Mouse (Mus musculus) embryonic facial prominence, embryonic 15.5 days (tissue): ENCODE results near the gene Xxylt1. TPM values are rescaled to one million over a fixed set of nuclear protein-coding genes. Genes with fewer than 3 reads are reported as not detected.
A peak's percentile ranks its signal among the peaks of the same experiment; 100 is the strongest.

Experiments used
- ATAC-seq: fragments of 200-750 bp; cut with Nextera tagmentation; 2 replicates; pipeline ENCODE4 v1.8.0; 2017; ENCODE audit warnings: low read depth, moderate TSS enrichment; ENCODE audit not compliant: insufficient number of reproducible peaks, low FRiP score, low TSS enrichment
- H3K27ac ChIP-seq: fragments of 300-500 bp; sonication (generic); replicated peaks from 2 replicates; pipeline ENCODE4 v1.5.1; 2015; ENCODE audit warnings: mild to moderate bottlenecking, inconsistent platforms
- H3K27me3 ChIP-seq: fragments of 300-500 bp; sonication (generic); 2 replicates; pipeline ENCODE4 v1.6.1; 2015; ENCODE audit warnings: inconsistent platforms
- H3K36me3 ChIP-seq: fragments of 300-500 bp; sonication (generic); 2 replicates; pipeline ENCODE4 v1.6.1; 2015; ENCODE audit warnings: mild to moderate bottlenecking, inconsistent platforms
- H3K4me1 ChIP-seq: fragments of 300-500 bp; sonication (generic); 2 replicates; pipeline ENCODE4 v1.6.1; 2015; ENCODE audit warnings: inconsistent platforms
- H3K4me2 ChIP-seq: fragments of 300-500 bp; sonication (generic); replicated peaks from 2 replicates; pipeline ENCODE4 v1.6.1; 2015; ENCODE audit warnings: mild to moderate bottlenecking, inconsistent platforms
- H3K4me3 ChIP-seq: fragments of 300-500 bp; sonication (generic); replicated peaks from 2 replicates; pipeline ENCODE4 v1.5.1; 2015; ENCODE audit warnings: mild to moderate bottlenecking, inconsistent platforms
- H3K9ac ChIP-seq: fragments of 300-500 bp; sonication (generic); 2 replicates; pipeline ENCODE4 v1.6.1; 2015; ENCODE audit warnings: inconsistent platforms
- H3K9me3 ChIP-seq: fragments of 300-500 bp; sonication (generic); replicated peaks from 2 replicates; pipeline ENCODE4 v1.6.1; 2016; ENCODE audit warnings: inconsistent platforms
- WGBS: fragments of 180-500 bp; shearing (Covaris S2); methylation state at CpG from one replicate; pipeline ENCODE4 v1.1.7; 2015; 5-methylcytosine and 5-hydroxymethylcytosine counted together
- polyA plus RNA-seq: library from polyadenylated mRNA; unstranded; fragments of >200 nt; fragmentation: Nextera tagmentation; extraction: Ambion mirVana; gene quantifications from 2 replicates; pipeline ENCODE4 v1.2.1, GENCODE M21; 2015

Gene Xxylt1
- polyA plus RNA-seq, 1 experiment from 2014 or later: 18.3 TPM

DNA sequence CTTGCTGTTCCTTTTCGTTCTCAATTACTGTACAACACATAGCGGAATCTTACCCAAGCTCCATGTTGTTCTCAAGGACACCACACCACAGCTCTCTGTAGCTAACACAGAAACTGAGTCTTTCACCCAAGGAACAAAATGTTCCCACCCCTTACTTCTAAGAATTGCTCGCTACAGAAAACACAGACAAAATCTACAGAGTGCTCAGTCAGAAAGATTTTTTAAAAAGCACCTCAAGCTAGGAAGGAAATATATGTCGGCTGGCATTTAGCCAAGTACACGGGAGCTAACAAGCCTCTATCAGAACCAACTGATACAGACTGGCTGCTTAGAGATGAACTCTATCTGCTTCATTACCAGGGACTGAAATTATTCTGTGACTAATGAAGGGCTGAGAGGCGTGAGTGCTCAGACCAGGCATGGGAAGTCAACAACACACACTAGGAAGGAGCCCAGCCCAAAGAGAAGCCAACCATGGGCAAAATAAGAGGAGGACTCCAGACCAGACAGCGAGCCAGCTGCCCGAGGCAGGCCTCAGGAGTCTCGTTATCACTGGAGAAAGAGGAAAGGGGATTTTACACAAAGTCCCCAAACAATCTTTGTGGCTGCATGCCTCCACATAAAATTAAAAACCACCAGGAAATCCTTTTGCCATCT lies 41.3 kb downstream of the Xxylt1 start:
- Histone ChIP-seq H3K9ac (no peak overlapping the region), H3K27ac (0 out of 2 replicates have a peak overlapping the region, but pooled peaks have one; percentile 0)
- 47% methylated on average over 9 of the region's 9 CpGs for WGBS

DNA sequence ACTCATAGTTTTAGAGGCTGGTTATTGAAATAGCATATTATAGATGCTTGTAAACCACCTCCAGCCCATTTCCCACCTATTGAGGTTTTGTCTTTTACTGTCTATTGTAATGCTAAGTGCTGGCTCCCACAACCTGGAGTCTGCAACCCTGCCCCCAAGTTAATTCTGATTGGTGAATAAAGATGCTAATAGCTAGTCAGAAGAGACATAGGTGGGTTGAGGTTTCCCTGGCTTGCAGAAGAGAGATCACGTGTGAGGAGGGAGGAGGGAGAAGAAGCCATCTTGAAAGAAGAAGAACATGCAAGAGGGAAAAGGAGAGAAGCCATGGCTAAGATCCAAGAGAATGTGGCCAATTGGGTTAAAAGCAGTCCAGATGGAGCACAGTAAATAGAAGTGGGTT lies 43.8 kb downstream of the Xxylt1 start:
- WGBS: 92% methylated on average over 1 of the region's 1 CpGs
- Histone ChIP-seq H3K4me3 (no peak overlapping the region), H3K4me1 (peaks cover 32% of the 10 kb centered on the region), H3K9me3 (no peaks in the 10 kb centered on the region), H3K4me2 (no peak overlapping the region), H3K36me3 (no peaks in the 10 kb centered on the region), H3K27ac (no peak overlapping the region), H3K9ac (no peak overlapping the region), H3K27me3 (no peaks in the 10 kb centered on the region)
- ATAC-seq: no peak

More for the DNA sequence above, 41.3 kb downstream of the Xxylt1 start:
- ATAC-seq: no peak
- no peaks in the 10 kb centered on the region for H3K27me3 ChIP-seq
- H3K4me3 ChIP-seq: no peak overlapping the region
- peaks cover 24% of the 10 kb centered on the region for H3K4me1 ChIP-seq
- H3K36me3 ChIP-seq: no peaks in the 10 kb centered on the region
- no peaks in the 10 kb centered on the region for H3K9me3 ChIP-seq
- H3K4me2 ChIP-seq: no peak overlapping the region

DNA sequence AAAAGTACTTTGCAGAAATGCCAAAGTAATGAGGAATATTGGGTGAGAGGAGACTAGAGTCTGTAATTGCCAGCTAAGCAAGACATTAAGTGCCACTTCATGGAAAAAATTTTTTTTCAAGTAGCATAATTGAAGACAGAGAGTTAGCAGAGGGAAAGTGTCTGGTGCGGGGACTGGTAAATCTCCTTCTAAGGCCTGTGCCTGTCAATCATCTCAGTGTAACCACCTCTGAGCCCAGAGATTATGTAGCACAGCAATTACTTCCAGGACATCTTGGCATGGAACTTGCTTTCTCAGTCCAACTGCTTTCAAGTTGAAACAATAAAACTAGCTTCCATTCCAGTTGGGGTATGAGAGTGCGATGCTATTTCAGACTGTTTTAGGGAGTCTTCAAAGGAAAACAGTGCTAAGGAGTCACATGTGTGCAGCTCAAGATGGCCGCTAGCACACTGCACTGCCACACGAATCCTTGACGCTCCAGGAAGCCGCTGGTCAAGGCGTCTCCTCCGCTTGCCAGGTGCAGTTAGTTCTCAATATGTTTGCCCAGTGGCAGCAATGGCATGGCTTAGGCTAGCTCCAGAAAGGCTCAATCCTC lies 45.5 kb downstream of the Xxylt1 start:
- no peak overlapping the region for H3K9ac ChIP-seq
- peaks cover 32% of the 10 kb centered on the region for H3K4me1 ChIP-seq
- H3K4me3 ChIP-seq: no peak overlapping the region
- ATAC-seq: peak; percentile 64; the same call in 1 of the 2 replicates
- WGBS: 46% methylated on average over 8 of the region's 8 CpGs
- H3K27ac ChIP-seq: peak overlapping the region; percentile 81
- H3K36me3 ChIP-seq: no peaks in the 10 kb centered on the region
- H3K9me3 ChIP-seq: no peaks in the 10 kb centered on the region
- H3K4me2 ChIP-seq: no peak overlapping the region
- no peaks in the 10 kb centered on the region for H3K27me3 ChIP-seq

DNA sequence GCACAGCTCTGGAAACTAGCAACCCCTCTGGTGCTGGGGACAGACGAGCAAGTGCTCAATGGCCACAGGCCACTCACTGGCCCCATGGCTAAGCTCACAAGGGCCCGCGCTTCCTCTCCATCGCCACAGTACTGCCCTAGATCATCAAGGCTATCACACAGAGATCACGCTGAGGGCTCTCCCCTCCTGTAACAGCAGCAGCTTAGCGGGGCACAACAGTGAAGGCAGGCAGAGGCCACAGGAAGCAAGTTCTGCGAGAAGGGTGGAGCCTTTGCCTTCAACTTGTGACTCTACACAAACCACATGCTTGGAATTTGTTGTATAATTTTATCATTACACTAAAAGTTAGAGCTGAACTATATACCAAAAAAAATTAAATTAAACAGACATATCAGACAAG lies 46.0 kb downstream of the Xxylt1 start:
- H3K4me1 ChIP-seq: peaks cover 30% of the 10 kb centered on the region
- peak overlapping the region; percentile 79 for H3K27ac ChIP-seq
- H3K36me3 ChIP-seq: no peaks in the 10 kb centered on the region
- no peaks in the 10 kb centered on the region for H3K9me3 ChIP-seq
- no peak overlapping the region for H3K4me2 ChIP-seq
- no peak for ATAC-seq
- H3K27me3 ChIP-seq: no peaks in the 10 kb centered on the region
- H3K4me3 ChIP-seq: no peak overlapping the region
- 42% methylated on average over 7 of the region's 7 CpGs for WGBS
- H3K9ac ChIP-seq: no peak overlapping the region

DNA sequence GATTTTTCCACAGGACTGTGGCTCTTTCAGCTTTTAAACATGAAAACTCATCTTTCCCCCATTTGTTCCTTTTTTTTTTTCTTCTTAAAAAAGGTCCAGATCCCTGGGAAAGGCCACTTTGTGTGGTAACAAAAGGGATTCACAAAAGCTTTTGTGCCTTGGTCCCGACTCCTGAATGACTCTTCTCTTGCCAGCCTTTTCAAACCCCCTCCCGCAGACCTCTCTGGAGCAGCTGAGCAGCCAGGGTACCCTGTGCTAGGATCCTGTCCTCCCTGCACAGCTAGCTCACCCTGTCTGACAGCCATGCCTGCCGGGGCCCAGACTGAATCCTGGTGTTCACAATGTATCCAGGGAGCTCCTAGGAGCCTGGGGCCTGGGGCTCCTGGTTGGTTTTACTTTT lies 47.2 kb downstream of the Xxylt1 start:
- H3K4me2 ChIP-seq: no peak overlapping the region
- no peaks in the 10 kb centered on the region for H3K27me3 ChIP-seq
- H3K27ac ChIP-seq: no peak overlapping the region
- H3K9ac ChIP-seq: no peak overlapping the region
- ATAC-seq: no peak
- WGBS: 71% methylated on average over 3 of the region's 3 CpGs
- H3K36me3 ChIP-seq: no peaks in the 10 kb centered on the region
- no peak overlapping the region for H3K4me3 ChIP-seq
- no peaks in the 10 kb centered on the region for H3K9me3 ChIP-seq
- H3K4me1 ChIP-seq: peaks cover 27% of the 10 kb centered on the region

DNA sequence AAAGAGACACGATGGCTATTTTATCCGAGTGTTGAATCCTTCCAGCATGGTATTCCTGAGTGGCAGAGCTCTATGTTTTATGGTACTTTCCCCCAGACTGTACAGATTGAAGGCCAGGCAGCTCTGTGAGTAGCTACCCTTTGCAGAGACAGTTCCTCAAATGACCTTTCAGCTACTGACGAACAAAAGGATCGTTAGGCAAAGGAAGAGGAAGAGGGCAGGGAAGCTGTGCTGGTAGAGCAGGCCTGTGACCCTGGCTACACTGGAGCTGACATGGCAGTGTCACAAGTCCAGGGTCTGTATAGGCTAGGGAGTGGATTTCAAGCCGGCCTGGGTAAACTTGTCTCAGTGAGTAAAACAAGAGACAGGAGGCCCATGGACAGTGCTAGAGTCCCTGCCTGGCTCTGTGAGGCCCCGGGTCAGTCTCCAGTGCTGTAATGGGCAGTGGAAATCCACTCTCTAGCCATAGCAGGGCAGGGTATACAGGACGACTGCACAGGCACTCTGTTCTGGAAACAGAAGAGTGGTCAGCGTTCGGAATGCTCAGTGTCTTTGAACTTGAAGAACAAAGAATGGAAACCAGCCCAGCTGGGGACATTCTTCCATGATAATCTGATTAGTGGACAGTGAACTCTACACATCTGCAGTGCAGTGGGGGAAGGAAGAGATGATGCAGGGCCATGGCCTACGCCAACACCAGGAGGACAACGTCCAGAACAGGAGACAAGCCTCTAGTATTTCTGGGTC lies 51.3 kb downstream of the Xxylt1 start:
- Histone ChIP-seq H3K4me2 (no peak overlapping the region), H3K4me1 (peaks cover 11% of the 10 kb centered on the region), H3K27ac (no peak overlapping the region), H3K4me3 (no peak overlapping the region), H3K27me3 (no peaks in the 10 kb centered on the region), H3K9me3 (no peaks in the 10 kb centered on the region), H3K36me3 (no peaks in the 10 kb centered on the region), H3K9ac (no peak overlapping the region)
- 73% methylated on average over 11 of the region's 11 CpGs for WGBS
- no peak for ATAC-seq

DNA sequence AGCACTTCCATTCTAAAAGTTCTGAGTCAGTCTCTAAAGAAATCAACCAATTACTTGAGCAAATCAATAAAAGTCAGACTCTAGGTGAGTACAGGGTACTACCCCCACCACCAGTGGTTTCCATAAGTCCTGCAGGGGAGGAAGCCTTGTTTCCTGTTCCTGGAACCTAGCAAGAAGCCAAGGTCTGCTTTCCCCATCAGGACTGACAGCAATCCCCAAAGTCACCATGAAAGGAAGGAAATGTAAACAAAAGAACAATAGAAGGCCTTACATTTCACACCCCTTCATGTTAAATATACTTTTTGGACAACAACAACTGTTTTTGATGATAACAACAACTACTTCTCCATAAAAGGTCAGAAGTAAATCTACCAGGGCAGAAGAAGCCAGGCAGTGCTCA lies 53.6 kb downstream of the Xxylt1 start:
- peaks cover 4% of the 10 kb centered on the region for H3K4me1 ChIP-seq
- H3K36me3 ChIP-seq: no peaks in the 10 kb centered on the region
- H3K4me3 ChIP-seq: no peak overlapping the region
- no peaks in the 10 kb centered on the region for H3K9me3 ChIP-seq
- H3K27me3 ChIP-seq: no peaks in the 10 kb centered on the region
- no peak overlapping the region for H3K27ac ChIP-seq
- no peak overlapping the region for H3K4me2 ChIP-seq
- H3K9ac ChIP-seq: no peak overlapping the region
- no peak for ATAC-seq

DNA sequence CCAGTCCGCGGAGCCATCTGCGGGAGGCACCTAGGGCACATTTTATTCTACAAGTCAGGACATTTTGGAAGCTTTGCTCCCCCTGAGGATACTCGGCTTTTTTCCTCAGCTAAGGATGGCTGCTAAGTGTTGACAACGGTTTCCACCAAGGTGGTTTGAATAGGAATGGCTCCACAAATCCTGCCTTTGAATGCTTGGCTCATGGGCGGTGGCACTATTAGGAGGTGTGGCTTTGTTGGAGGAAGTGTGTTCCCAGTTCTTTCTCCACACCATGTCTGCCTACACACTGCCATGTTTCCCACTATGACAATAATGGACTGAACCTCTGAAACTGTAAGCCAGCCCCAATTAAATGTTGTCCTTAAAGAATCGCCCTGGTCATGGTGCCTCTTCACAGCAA lies 55.7 kb downstream of the Xxylt1 start:
- ATAC-seq: no peak
- Histone ChIP-seq H3K9ac (no peak overlapping the region), H3K4me2 (no peak overlapping the region), H3K9me3 (no peaks in the 10 kb centered on the region), H3K27me3 (no peaks in the 10 kb centered on the region), H3K4me1 (peaks cover 23% of the 10 kb centered on the region), H3K4me3 (no peak overlapping the region), H3K36me3 (no peaks in the 10 kb centered on the region), H3K27ac (no peak overlapping the region)
- 84% methylated on average over 7 of the region's 7 CpGs for WGBS

DNA sequence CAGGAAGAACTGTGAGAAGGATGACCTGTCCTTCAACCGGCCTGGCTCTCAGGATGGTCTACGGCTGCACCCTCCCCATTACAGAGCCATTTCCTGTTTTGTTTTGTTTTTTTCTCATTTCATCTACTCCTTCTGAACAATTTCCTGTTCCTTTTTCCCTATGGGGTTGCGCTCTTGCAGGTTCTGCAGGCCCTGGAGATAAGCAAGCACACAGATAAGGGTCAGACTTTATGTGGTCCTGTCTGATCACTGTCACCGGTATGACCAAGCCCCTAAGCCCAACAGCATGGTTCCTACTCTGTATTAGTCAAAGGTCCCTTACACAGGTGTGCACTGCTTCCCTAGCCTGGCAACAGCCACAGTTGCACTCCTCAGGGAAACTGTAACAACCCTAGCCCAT lies 56.2 kb downstream of the Xxylt1 start:
- H3K36me3 ChIP-seq: no peaks in the 10 kb centered on the region
- H3K4me1 ChIP-seq: peaks cover 27% of the 10 kb centered on the region
- no peaks in the 10 kb centered on the region for H3K9me3 ChIP-seq
- no peak overlapping the region for H3K4me2 ChIP-seq
- no peak for ATAC-seq
- H3K4me3 ChIP-seq: no peak overlapping the region
- H3K27ac ChIP-seq: no peak overlapping the region
- 82% methylated on average over 4 of the region's 4 CpGs for WGBS
- H3K27me3 ChIP-seq: no peaks in the 10 kb centered on the region
- no peak overlapping the region for H3K9ac ChIP-seq

DNA sequence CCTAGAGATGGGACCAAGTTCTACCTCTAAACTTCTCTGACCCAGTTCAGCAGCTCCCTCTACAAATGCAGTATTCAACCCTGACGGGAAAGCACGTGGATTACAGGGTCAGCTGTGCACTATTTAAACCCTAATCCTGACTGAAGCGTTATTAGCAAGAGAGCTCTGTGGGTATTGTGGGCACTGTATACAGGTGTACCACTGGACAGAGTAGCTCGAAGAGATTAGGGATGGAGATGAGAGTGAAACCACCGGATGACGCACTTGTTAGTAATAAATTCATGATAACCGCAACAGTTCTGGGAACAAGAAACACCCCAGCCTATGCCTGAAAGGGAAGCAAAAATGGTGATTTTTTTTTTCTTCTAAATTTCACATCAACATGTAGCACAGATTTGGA lies 57.0 kb downstream of the Xxylt1 start:
- no peak overlapping the region for H3K4me3 ChIP-seq
- H3K27me3 ChIP-seq: no peaks in the 10 kb centered on the region
- no peak overlapping the region for H3K9ac ChIP-seq
- H3K4me1 ChIP-seq: peaks cover 32% of the 10 kb centered on the region
- ATAC-seq: no peak
- no peak overlapping the region for H3K4me2 ChIP-seq
- no peaks in the 10 kb centered on the region for H3K36me3 ChIP-seq
- WGBS: 78% methylated on average over 7 of the region's 7 CpGs
- H3K27ac ChIP-seq: no peak overlapping the region
- H3K9me3 ChIP-seq: no peaks in the 10 kb centered on the region

DNA sequence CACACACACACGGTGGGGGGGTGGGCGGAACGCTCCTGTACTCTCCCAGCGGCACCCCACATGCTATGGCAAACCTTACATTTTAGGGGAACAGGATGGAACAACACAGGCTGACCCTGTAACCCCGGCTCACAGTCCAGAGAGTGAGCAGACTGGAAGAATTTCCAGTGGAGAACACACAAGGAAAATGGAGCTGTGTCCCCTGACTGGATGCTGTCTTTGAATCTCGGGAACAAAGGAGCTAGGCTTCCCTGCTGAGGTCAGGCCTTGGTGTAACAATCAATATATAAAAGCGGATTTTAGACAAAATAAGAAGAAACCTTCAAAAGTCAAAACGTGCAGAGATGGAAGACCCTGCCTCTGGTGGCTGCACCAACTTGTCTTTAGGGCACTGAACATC lies 57.4 kb downstream of the Xxylt1 start:
- no peak overlapping the region for H3K4me3 ChIP-seq
- no peaks in the 10 kb centered on the region for H3K36me3 ChIP-seq
- no peak overlapping the region for H3K27ac ChIP-seq
- no peaks in the 10 kb centered on the region for H3K27me3 ChIP-seq
- H3K9ac ChIP-seq: no peak overlapping the region
- no peaks in the 10 kb centered on the region for H3K9me3 ChIP-seq
- no peak overlapping the region for H3K4me2 ChIP-seq
- ATAC-seq: no peak
- H3K4me1 ChIP-seq: peaks cover 35% of the 10 kb centered on the region
- WGBS: 86% methylated on average over 8 of the region's 8 CpGs
